Mouse (Mus musculus) embryonic facial prominence, embryonic 14.5 days (tissue): ENCODE data around the gene A830031A19Rik. TPM values are rescaled to one million over a fixed set of nuclear protein-coding genes. Genes with fewer than 3 reads are reported as not detected.

ENCODE experiments used
- ATAC-seq: fragments of 200-750 bp; cut with Nextera tagmentation; 2 replicates; pipeline ENCODE4 v1.8.0; 2017; ENCODE audit warnings: low read depth, moderate number of reproducible peaks, moderate TSS enrichment
- DNase-seq: peaks from one replicate; pipeline ENCODE4 v3.0.0-alpha.2; 2015; ENCODE audit warnings: low spot score
- H3K27ac ChIP-seq: fragments of 300-500 bp; sonication (generic); replicated peaks from 2 replicates; pipeline ENCODE4 v1.5.1; 2014; ENCODE audit warnings: low read depth, mild to moderate bottlenecking, low read length, moderate library complexity
- H3K27me3 ChIP-seq: fragments of 300-500 bp; sonication (generic); replicated peaks from 2 replicates; pipeline ENCODE4 v1.6.1; 2014; ENCODE audit warnings: low read length; ENCODE audit not compliant: control insufficient read depth, insufficient read depth
- H3K36me3 ChIP-seq: fragments of 300-500 bp; sonication (generic); 2 replicates; pipeline ENCODE4 v1.6.1; 2014; ENCODE audit warnings: low read length, mixed read lengths; ENCODE audit not compliant: control insufficient read depth, insufficient read depth
- H3K4me1 ChIP-seq: fragments of 300-500 bp; sonication (generic); 2 replicates; pipeline ENCODE4 v1.6.1; 2014; ENCODE audit warnings: antibody characterized with exemption, low read length; ENCODE audit not compliant: control insufficient read depth, insufficient read depth
- H3K4me2 ChIP-seq: fragments of 300-500 bp; sonication (generic); 2 replicates; pipeline ENCODE4 v1.6.1; 2014; ENCODE audit warnings: low read depth, mild to moderate bottlenecking, low read length, moderate library complexity, mixed read lengths
- H3K4me3 ChIP-seq: fragments of 300-500 bp; sonication (generic); 2 replicates; pipeline ENCODE4 v1.5.1; 2014; ENCODE audit warnings: low read depth, mild to moderate bottlenecking, low read length
- H3K9ac ChIP-seq: fragments of 300-500 bp; sonication (generic); 2 replicates; pipeline ENCODE4 v1.6.1; 2014; ENCODE audit warnings: low read depth, mild to moderate bottlenecking, low read length, moderate library complexity, mixed read lengths
- H3K9me3 ChIP-seq: fragments of 300-500 bp; sonication (generic); 2 replicates; pipeline ENCODE4 v1.6.1; 2016; ENCODE audit warnings: low read length; ENCODE audit not compliant: control insufficient read depth
- WGBS: fragments of 180-500 bp; shearing (Covaris S2); extraction: QIAGEN DNeasy Blood & Tissue Kit; methylation state at CpG from one replicate; pipeline ENCODE4 v1.1.7; 2014; 5-methylcytosine and 5-hydroxymethylcytosine counted together
- polyA plus RNA-seq: library from polyadenylated mRNA; unstranded; fragments of >200 nt; fragmentation: Nextera tagmentation; extraction: Ambion mirVana; gene quantifications from 2 replicates; pipeline ENCODE4 v1.2.1, GENCODE M21; 2014

Gene A830031A19Rik
- polyA plus RNA-seq, 1 experiment from 2014 or later: not detected

- DNase-seq: no peak
- Histone ChIP-seq H3K9me3 (no peaks in the 10 kb centered on the region), H3K27ac (peak overlapping the region; percentile 98), H3K4me1 (peaks cover 14% of the 10 kb centered on the region), H3K9ac (peak overlapping the region; percentile 95), H3K4me3 (peak overlapping the region; percentile 82), H3K36me3 (no peaks in the 10 kb centered on the region), H3K4me2 (peak overlapping the region; percentile 97), H3K27me3 (no peaks in the 10 kb centered on the region; the same call in 1 of the 2 replicates)
- ATAC-seq: no peak
- under 1% methylated on average over 26 of the region's 38 CpGs for WGBS
Observed at GRCm38 (mm10) chr11:24078706-24079316, 4.0 kb upstream of the A830031A19Rik start.

GRCm38 (mm10) chr11:24077795-24078705, 3.2 kb upstream of the A830031A19Rik start, which contains the start of gene Bcl11a:
Bcl11a (plus strand) TSS chr11:24078056.
- Histone ChIP-seq H3K9me3 (no peaks in the 10 kb centered on the region), H3K4me1 (peaks cover 11% of the 10 kb centered on the region), H3K36me3 (no peaks in the 10 kb centered on the region), H3K4me3 (peak within 1 kb of the TSS; percentile 82), H3K27ac (peak within 1 kb of the TSS; percentile 98), H3K4me2 (peak within 1 kb of the TSS; percentile 97), H3K9ac (peak within 1 kb of the TSS; percentile 95), H3K27me3 (no peaks in the 10 kb centered on the region; the same call in 1 of the 2 replicates)
- peak; percentile 97 for DNase-seq
- WGBS: under 1% methylated on average over 39 of the region's 51 CpGs
- ATAC-seq: peak; percentile 71

GRCm38 (mm10) chr11:24076821-24077730, 2.2 kb upstream of the A830031A19Rik start:
- H3K9ac ChIP-seq: peak overlapping the region; percentile 95

GRCm38 (mm10) chr11:24076127-24076650, 1.3 kb upstream of the A830031A19Rik start:
- Histone ChIP-seq H3K27me3 (no peaks in the 10 kb centered on the region; the same call in 1 of the 2 replicates), H3K9me3 (no peaks in the 10 kb centered on the region), H3K4me3 (peak overlapping the region; percentile 82), H3K9ac (peak overlapping the region; percentile 95), H3K4me1 (peaks cover 11% of the 10 kb centered on the region), H3K4me2 (peak overlapping the region; percentile 97), H3K27ac (peak overlapping the region; percentile 98), H3K36me3 (no peaks in the 10 kb centered on the region)
- WGBS: under 1% methylated on average over 23 of the region's 32 CpGs
- DNase-seq (peak; percentile 96), ATAC-seq (peak; percentile 28)

More at GRCm38 (mm10) chr11:24076821-24077730, 2.2 kb upstream of the A830031A19Rik start:
- Histone ChIP-seq H3K4me3 (peak overlapping the region; percentile 82), H3K36me3 (no peaks in the 10 kb centered on the region), H3K27me3 (no peaks in the 10 kb centered on the region; the same call in 1 of the 2 replicates), H3K4me1 (peaks cover 11% of the 10 kb centered on the region), H3K9me3 (no peaks in the 10 kb centered on the region), H3K27ac (peak overlapping the region; percentile 98), H3K4me2 (peak overlapping the region; percentile 97)
- WGBS: 0% methylated on average over 53 of the region's 59 CpGs
- ATAC-seq (peak; percentile 34), DNase-seq (peak; percentile 81)

- H3K4me1 ChIP-seq: peaks cover 11% of the 10 kb centered on the region
- peak overlapping the region; percentile 95 for H3K9ac ChIP-seq
- no peaks in the 10 kb centered on the region for H3K9me3 ChIP-seq
- WGBS: 2% methylated on average over 17 of the region's 17 CpGs
- H3K27me3 ChIP-seq: no peaks in the 10 kb centered on the region; the same call in 1 of the 2 replicates
- peak overlapping the region; percentile 82 for H3K4me3 ChIP-seq
- H3K36me3 ChIP-seq: no peaks in the 10 kb centered on the region
- peak overlapping the region; percentile 97 for H3K4me2 ChIP-seq
- DNase-seq (no peak), ATAC-seq (no peak)
- H3K27ac ChIP-seq: peak overlapping the region; percentile 98
Observed at GRCm38 (mm10) chr11:24075486-24076126, 752 bp upstream of the A830031A19Rik start.

- Histone ChIP-seq H3K27me3 (no peaks in the 10 kb centered on the region; the same call in 1 of the 2 replicates), H3K9ac (no peak overlapping the region), H3K9me3 (no peaks in the 10 kb centered on the region), H3K36me3 (no peaks in the 10 kb centered on the region), H3K27ac (no peak overlapping the region), H3K4me2 (peak overlapping the region; percentile 97), H3K4me1 (peaks cover 7% of the 10 kb centered on the region), H3K4me3 (peak overlapping the region; percentile 82)
- no peak for DNase-seq
- WGBS: 2% methylated on average over 18 of the region's 18 CpGs
- ATAC-seq: no peak
Observed at GRCm38 (mm10) chr11:24074021-24074591, 748 bp downstream of the A830031A19Rik start.

- H3K9ac ChIP-seq: no peak overlapping the region
- no peaks in the 10 kb centered on the region for H3K9me3 ChIP-seq
- no peak overlapping the region for H3K27ac ChIP-seq
- H3K4me1 ChIP-seq: peaks cover 8% of the 10 kb centered on the region
- H3K36me3 ChIP-seq: no peaks in the 10 kb centered on the region
- WGBS: 40% methylated on average over 4 of the region's 4 CpGs
- no peak overlapping the region for H3K4me2 ChIP-seq
- H3K4me3 ChIP-seq: no peak overlapping the region
- DNase-seq: peak; percentile 64
- ATAC-seq: no peak
- no peaks in the 10 kb centered on the region; the same call in 1 of the 2 replicates for H3K27me3 ChIP-seq
Observed at GRCm38 (mm10) chr11:24065313-24065712, 9.5 kb downstream of the A830031A19Rik start.
